Mouse (Mus musculus): ENCODE measurements around the gene Trim33. TPM values are rescaled to one million over a fixed set of nuclear protein-coding genes. Genes with fewer than 3 reads are reported as not detected.

The Trim33 gene
- total RNA-seq, 2 experiments from 2014 or later: 58.9 to 60.2 TPM

GRCm38 (mm10) chr3:103386292-103387031 is 107.4 kb downstream of the Trim33 start:
- DNase-seq (ENCODE audit: extremely low spot score in 1 of 2, low spot score in 2 of 2): no peak
- intact Hi-C loops (cut with DNase I): no loop called here

GRCm38 (mm10) chr3:103392613-103393258 is 113.6 kb downstream of the Trim33 start:
- peak in 1 of 2 experiments; percentile 53 for DNase-seq (ENCODE audit: extremely low spot score in 1 of 2, low spot score in 2 of 2)
- intact Hi-C loops (cut with DNase I): loop anchor here (5.0 kb wide), 1 partner anchor 345 kb away; the partner anchor contains the start of genes Gm10964 and Olfml3

GRCm38 (mm10) chr3:103393283-103394060 is 114.4 kb downstream of the Trim33 start:
- intact Hi-C loops (cut with DNase I): loop anchor here (5.0 kb wide), 1 partner anchor 344 kb away; the partner anchor contains the start of genes Gm10964 and Olfml3

GRCm38 (mm10) chr3:103394121-103394520 is 115.0 kb downstream of the Trim33 start:
- DNase-seq (ENCODE audit: extremely low spot score in 1 of 2, low spot score in 2 of 2): no peak
- intact Hi-C loops (cut with DNase I): loop anchor here (5.0 kb wide), 1 partner anchor 343 kb away; the partner anchor contains the start of genes Gm10964 and Olfml3

More at GRCm38 (mm10) chr3:103393283-103394060, 114.4 kb downstream of the Trim33 start:
- no peak for DNase-seq (ENCODE audit: extremely low spot score in 1 of 2, low spot score in 2 of 2)

- intact Hi-C loops (cut with DNase I): no loop called here
- DNase-seq (ENCODE audit: extremely low spot score in 1 of 2, low spot score in 2 of 2): no peak
Measured at GRCm38 (mm10) chr3:103397523-103397922, 118.4 kb downstream of the Trim33 start.

GRCm38 (mm10) chr3:103400807-103401206 is 121.7 kb downstream of the Trim33 start:
- intact Hi-C loops (cut with DNase I): no loop called here
- no peak for DNase-seq (ENCODE audit: extremely low spot score in 1 of 2, low spot score in 2 of 2)

- intact Hi-C loops (cut with DNase I): no loop called here
- peak; percentile 62 to 64 for DNase-seq (ENCODE audit: extremely low spot score in 1 of 2, low spot score in 2 of 2)
Measured at GRCm38 (mm10) chr3:103401342-103402098, 122.4 kb downstream of the Trim33 start.

GRCm38 (mm10) chr3:103402212-103402611 is 123.1 kb downstream of the Trim33 start:
- intact Hi-C loops (cut with DNase I): no loop called here
- DNase-seq (ENCODE audit: extremely low spot score in 1 of 2, low spot score in 2 of 2): no peak

- intact Hi-C loops (cut with DNase I): no loop called here
Measured at GRCm38 (mm10) chr3:103405135-103405534, 126.0 kb downstream of the Trim33 start.

GRCm38 (mm10) chr3:103405871-103406765 is 127.0 kb downstream of the Trim33 start:
- intact Hi-C loops (cut with DNase I): no loop called here
- no peak for DNase-seq (ENCODE audit: extremely low spot score in 1 of 2, low spot score in 2 of 2)

More at GRCm38 (mm10) chr3:103405135-103405534, 126.0 kb downstream of the Trim33 start:
- DNase-seq (ENCODE audit: extremely low spot score in 1 of 2, low spot score in 2 of 2): no peak

Other genes starting within 250 kb of the Trim33 start
- 100 to 1,000 TPM; 143 to 169 TPM for gene Nras, start 221.0 kb upstream of the Trim33 start, total RNA-seq (2021)
- not detected for gene Ampd1, start 205.3 kb upstream of the Trim33 start, total RNA-seq (2021)
- 1 to 10 TPM in 1 of 2 experiments, under 1 TPM in 1; 0.95 to 1.2 TPM for gene Dennd2c, start 176.7 kb upstream of the Trim33 start, total RNA-seq (2021)
- gene Bcas2, start 107.6 kb upstream of the Trim33 start, total RNA-seq (2021): 10 to 100 TPM; 69.6 to 77.7 TPM

Measured in left cerebral cortex, postnatal 10 days (tissue).